Mouse (Mus musculus) kidney, embryonic 16.5 days (tissue): Measurements from ENCODE around the gene Nfkbie. TPM values are rescaled to one million over a fixed set of nuclear protein-coding genes. Genes with fewer than 3 reads are reported as not detected.

Source experiments
- ATAC-seq: fragments of 200-750 bp; cut with Nextera tagmentation; 2 replicates; pipeline ENCODE4 v1.8.0; 2017; ENCODE audit warnings: moderate TSS enrichment; ENCODE audit not compliant: low FRiP score, low TSS enrichment
- H3K27ac ChIP-seq: fragments of 300-500 bp; sonication (generic); 2 replicates; pipeline ENCODE4 v1.5.1; 2014; ENCODE audit warnings: low read length
- H3K27me3 ChIP-seq: fragments of 300-500 bp; sonication (generic); 2 replicates; pipeline ENCODE4 v1.6.1; 2014; ENCODE audit warnings: low read length, control low read depth, mixed read lengths; ENCODE audit not compliant: insufficient read depth
- H3K36me3 ChIP-seq: fragments of 300-500 bp; sonication (generic); 2 replicates; pipeline ENCODE4 v1.6.1; 2014; ENCODE audit warnings: low read length, control low read depth, mixed read lengths; ENCODE audit not compliant: insufficient read depth
- H3K4me1 ChIP-seq: fragments of 300-500 bp; sonication (generic); 2 replicates; pipeline ENCODE4 v1.6.1; 2014; ENCODE audit warnings: low read length, control low read depth, mixed read lengths; ENCODE audit not compliant: insufficient read depth
- H3K4me2 ChIP-seq: fragments of 300-500 bp; sonication (generic); replicated peaks from 2 replicates; pipeline ENCODE4 v1.6.1; 2014; ENCODE audit warnings: low read depth, low read length
- H3K4me3 ChIP-seq: fragments of 300-500 bp; sonication (generic); 2 replicates; pipeline ENCODE4 v1.5.1; 2014; ENCODE audit warnings: mild to moderate bottlenecking, low read length
- H3K9ac ChIP-seq: fragments of 300-500 bp; sonication (generic); replicated peaks from 2 replicates; pipeline ENCODE4 v1.6.1; 2014; ENCODE audit warnings: low read length
- H3K9me3 ChIP-seq: fragments of 300-500 bp; sonication (generic); 2 replicates; pipeline ENCODE4 v1.6.1; 2016; ENCODE audit warnings: low read length, control low read depth
- WGBS: fragments of 180-500 bp; shearing (Covaris S2); extraction: QIAGEN DNeasy Blood & Tissue Kit; methylation state at CpG from one replicate; pipeline ENCODE4 v1.1.7; 2014; 5-methylcytosine and 5-hydroxymethylcytosine counted together
- polyA plus RNA-seq: library from polyadenylated mRNA; unstranded; fragments of >200 nt; fragmentation: Nextera tagmentation; extraction: Ambion mirVana; gene quantifications from 2 replicates; pipeline ENCODE4 v1.2.1, GENCODE M21; 2015

Gene Nfkbie
- polyA plus RNA-seq, 1 experiment from 2014 or later: 5.9 TPM

DNA sequence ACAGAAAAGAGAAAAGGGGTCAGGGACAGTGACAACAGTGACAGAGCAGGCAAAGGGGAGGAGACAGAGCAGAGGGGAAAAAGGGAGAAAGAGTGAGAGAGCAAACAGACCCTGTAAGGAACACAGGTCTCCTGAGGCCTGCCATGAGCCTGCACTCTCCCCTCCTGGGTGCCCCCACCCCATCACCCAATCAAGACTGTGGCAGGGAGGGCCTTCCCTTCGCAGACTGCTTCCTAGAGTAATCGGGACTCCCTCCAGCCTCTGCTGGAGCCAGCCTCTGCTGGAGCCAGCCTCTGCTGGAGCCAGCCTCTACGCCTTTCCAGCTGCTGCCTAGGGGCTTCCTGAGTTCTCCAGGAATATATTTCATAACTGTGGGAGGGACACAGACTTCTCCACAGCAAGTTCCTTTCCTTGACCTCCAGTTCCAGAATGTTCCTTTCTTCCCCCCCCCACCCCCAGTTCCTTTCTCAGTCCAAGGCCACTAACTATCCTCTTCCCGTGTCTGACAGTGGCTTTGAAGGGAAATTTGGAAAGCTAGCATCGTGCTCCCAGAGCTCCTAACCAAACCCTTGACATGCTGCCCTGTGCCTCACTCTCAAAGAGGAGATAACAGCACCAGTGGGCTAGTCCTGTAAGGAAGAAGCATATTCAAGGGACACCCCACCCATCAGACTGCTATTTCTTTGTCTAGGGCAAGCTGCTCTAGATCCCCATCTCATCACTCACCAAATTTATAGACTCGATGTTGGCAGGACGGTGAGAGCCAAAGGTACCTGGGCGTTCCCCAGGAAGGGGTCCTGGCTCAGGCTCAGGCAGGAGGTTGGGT is 37.3 kb downstream of the Nfkbie start:
- 51% methylated on average over 8 of the region's 8 CpGs for WGBS
- Histone ChIP-seq H3K9ac (peak overlapping the region; percentile 56), H3K4me2 (peak overlapping the region; percentile 100), H3K27me3 (no peaks in the 10 kb centered on the region), H3K9me3 (no peaks in the 10 kb centered on the region), H3K4me1 (peaks cover 58% of the 10 kb centered on the region), H3K27ac (peak overlapping the region; percentile 66), H3K4me3 (peak overlapping the region; percentile 11), H3K36me3 (peaks cover 20% of the 10 kb centered on the region)
- no peak for ATAC-seq

DNA sequence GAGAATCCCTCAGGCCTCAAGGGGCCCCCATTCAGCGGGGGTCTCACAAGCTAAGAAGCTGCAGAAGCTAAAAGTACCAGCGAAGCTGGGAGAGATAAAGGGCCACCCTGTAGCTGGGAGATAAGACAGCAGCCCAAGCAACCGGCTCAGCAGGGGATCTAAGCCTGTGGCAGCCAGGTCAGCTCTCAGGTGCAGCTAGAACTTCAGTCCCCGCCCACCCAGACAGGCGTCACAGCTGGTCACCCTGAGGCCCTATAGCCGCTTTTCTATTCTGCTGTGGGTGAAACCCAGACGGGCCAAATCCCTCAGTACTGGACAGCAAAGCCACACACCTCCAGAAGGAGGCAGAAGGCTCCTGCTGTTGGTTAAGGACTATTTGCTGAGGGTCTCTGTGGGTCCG is 38.0 kb downstream of the Nfkbie start:
- peaks cover 16% of the 10 kb centered on the region for H3K36me3 ChIP-seq
- peak overlapping the region; percentile 56; the same call in 1 of the 2 replicates for H3K9ac ChIP-seq
- H3K4me2 ChIP-seq: peak overlapping the region; percentile 100
- H3K27me3 ChIP-seq: no peaks in the 10 kb centered on the region
- 40% methylated on average over 8 of the region's 8 CpGs for WGBS
- H3K27ac ChIP-seq: peak overlapping the region; percentile 66; the same call in 1 of the 2 replicates
- H3K9me3 ChIP-seq: no peaks in the 10 kb centered on the region
- H3K4me1 ChIP-seq: peaks cover 58% of the 10 kb centered on the region
- no peak for ATAC-seq
- H3K4me3 ChIP-seq: peak overlapping the region; percentile 11

DNA sequence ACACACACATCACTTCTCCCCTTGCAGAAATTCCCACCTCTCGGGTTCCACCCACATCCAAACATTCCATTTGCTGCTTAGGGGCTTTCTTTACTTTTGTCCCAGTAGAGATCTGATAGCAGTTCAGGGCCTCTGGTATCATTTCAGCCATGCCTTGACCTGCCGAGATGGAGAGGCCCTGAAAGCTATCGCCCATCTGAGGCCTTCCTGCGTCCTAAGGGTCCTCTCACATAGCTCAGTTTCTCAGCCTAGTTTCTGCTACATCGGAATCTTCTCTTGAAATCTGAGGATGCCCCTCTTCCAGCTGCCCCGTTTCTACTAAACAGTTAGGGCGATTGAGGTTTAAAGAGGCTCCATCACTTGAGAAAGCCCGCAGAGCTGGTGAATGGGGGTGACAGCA is 38.7 kb downstream of the Nfkbie start:
- H3K4me3 ChIP-seq: peak overlapping the region; percentile 70
- H3K36me3 ChIP-seq: peaks cover 8% of the 10 kb centered on the region; the same call in 1 of the 2 replicates
- H3K27me3 ChIP-seq: no peaks in the 10 kb centered on the region
- peak overlapping the region; percentile 82; the same call in 1 of the 2 replicates for H3K9ac ChIP-seq
- peaks cover 62% of the 10 kb centered on the region for H3K4me1 ChIP-seq
- peak overlapping the region; percentile 100 for H3K4me2 ChIP-seq
- no peak for ATAC-seq
- 34% methylated on average over 8 of the region's 8 CpGs for WGBS
- no peaks in the 10 kb centered on the region for H3K9me3 ChIP-seq
- no peak overlapping the region for H3K27ac ChIP-seq

DNA sequence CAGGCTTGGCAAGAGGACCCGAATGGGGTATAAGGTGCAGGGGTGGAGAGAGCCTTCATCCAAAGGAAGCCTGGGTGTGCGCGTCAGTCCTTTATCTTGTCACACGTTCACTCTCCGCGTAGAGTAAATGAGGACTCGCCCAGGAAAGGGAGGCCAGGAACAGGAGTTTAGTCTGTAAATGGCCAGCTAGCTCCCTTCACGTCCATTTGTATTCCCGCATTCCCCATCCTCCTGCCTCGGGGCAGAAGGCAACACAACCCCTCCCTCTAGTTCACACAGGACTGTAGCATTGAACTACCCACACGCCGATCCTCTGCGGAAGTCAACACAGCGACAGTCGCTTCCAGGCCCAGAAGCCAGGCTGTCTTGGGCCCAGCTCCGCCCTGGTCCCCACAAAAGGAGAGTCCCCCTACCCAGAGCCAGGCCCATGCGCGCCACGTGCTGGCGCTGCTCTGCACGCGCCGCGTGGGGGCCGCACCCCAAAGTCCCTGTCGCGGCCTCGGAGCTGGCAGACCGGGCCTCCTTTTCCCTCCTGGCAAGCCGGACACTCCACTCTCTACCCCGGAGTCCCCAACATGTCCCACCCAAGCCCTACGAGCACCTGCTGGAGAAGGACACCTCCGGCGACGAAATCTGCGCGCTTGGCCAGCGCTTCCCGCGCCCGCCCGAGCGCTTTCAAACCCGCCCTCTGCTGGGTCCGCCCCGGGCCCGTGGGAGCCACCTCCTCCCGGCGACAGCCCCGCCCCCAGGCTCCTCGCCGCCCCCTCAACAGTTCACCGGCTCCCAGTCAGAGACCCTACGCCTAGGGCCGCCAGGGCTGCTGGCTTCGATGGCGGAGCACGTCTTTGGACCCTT is 39.6 kb downstream of the Nfkbie start:
- peaks cover 1% of the 10 kb centered on the region; the same call in 1 of the 2 replicates for H3K27me3 ChIP-seq
- H3K36me3 ChIP-seq: 0 out of 2 replicates have a peak, but pooled peaks cover 3% of the 10 kb centered on the region
- H3K4me3 ChIP-seq: peak overlapping the region; percentile 70
- peak overlapping the region; percentile 50; the same call in 1 of the 2 replicates for H3K27ac ChIP-seq
- peaks cover 71% of the 10 kb centered on the region for H3K4me1 ChIP-seq
- peak overlapping the region; percentile 100 for H3K4me2 ChIP-seq
- ATAC-seq: peak; percentile 78
- WGBS: under 1% methylated on average over 53 of the region's 58 CpGs
- H3K9ac ChIP-seq: peak overlapping the region; percentile 82
- no peaks in the 10 kb centered on the region for H3K9me3 ChIP-seq

DNA sequence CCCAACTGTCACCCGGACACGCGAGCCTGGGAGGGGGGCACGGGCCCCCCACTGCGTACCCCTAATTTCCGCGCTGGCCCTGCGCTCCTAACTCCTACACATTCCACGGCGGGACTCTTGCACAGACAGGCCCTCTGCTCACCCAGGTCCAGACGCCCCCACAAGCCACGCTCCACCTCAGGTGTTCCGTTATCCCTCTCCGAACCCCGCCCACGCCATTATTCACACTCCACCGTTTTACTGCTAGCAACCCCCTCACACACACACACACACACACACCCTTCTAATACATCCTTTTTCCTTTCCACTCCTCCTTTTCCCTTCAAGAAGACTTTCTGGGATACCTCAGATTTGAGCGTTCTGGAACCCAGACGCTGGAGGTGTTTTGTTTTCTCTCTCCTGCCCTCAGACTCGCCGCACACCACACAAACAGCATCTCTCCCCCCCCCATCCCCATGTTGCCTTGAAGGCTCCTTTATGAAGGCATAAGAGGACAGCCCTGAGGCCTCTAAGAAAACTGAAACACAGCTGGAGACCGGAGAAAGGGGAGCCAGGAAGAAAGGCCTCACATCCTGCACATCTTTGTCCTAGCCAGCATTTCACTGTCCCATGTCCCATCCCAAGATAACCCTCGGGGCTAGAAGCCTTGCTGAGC is 40.4 kb downstream of the Nfkbie start:
- peak overlapping the region; percentile 100 for H3K4me2 ChIP-seq
- peak overlapping the region; percentile 70 for H3K4me3 ChIP-seq
- peaks cover 6% of the 10 kb centered on the region; the same call in 1 of the 2 replicates for H3K27me3 ChIP-seq
- peak; percentile 17 for ATAC-seq
- WGBS: 4% methylated on average over 23 of the region's 23 CpGs
- H3K9me3 ChIP-seq: no peaks in the 10 kb centered on the region
- peaks cover 73% of the 10 kb centered on the region for H3K4me1 ChIP-seq
- peak overlapping the region; percentile 82 for H3K9ac ChIP-seq
- H3K27ac ChIP-seq: peak overlapping the region; percentile 50; the same call in 1 of the 2 replicates
- H3K36me3 ChIP-seq: no peaks in the 10 kb centered on the region

DNA sequence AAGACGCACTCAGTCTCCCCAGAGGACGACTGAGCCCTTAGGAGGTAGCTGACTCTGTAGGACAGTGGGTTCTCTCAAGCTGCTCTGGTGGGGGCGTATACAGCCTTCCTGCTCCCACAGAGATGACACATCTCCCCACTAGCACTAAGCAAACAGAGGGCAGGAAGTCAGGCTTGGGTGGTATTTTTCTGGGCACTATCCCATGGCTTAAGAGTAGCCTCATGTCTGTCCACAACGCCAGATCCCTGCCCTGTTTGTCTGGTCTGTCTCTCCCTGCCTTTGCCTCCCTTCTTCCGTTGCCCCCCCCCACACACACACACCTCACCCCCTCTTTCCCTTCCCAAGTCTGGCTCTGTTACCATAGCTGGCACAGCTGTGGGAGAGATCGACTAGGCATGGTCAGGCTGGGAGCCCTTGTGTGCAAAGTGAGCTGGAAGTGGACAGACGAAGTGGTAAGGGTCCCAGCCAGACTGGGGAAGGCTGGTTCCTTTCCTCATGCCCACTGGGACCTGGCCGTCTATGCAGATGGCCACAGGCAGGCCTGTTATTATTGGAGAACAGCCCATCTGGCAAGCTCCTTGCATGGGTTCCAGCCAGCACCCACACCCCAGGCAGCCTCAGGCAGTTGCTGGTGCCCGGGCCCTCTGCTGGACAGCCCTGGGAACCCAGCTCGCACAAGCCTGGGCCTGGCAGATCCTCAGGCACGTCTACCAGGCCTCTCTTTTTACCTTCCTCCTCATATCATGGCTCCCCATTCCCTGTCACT is 41.3 kb downstream of the Nfkbie start:
- Histone ChIP-seq H3K36me3 (no peaks in the 10 kb centered on the region), H3K27ac (no peak overlapping the region), H3K4me3 (no peak overlapping the region), H3K9ac (no peak overlapping the region), H3K4me2 (no peak overlapping the region), H3K27me3 (peaks cover 9% of the 10 kb centered on the region; the same call in 1 of the 2 replicates), H3K4me1 (peaks cover 77% of the 10 kb centered on the region), H3K9me3 (no peaks in the 10 kb centered on the region)
- ATAC-seq: peak; percentile 16; the same call in 1 of the 2 replicates
- 38% methylated on average over 11 of the region's 11 CpGs for WGBS

DNA sequence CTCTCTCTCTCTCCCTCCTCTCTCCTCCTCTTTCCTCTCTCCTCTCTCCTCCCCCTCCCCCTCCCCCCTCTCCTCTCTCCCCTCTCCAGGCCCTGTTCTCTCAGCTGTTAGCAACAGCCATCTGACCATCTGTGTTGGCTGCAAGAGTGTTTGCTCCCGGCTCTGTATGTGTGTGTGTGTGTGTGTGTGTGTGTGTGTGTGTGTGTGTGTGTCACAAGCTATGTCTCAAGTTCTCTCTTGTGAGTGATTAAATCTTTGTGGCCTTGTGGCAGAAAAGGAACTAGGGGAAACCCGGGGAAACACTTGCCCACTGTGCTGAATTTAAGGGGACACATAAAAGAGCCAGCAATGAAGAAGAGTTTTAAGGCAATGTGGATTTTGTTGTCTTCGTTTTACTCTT is 42.3 kb downstream of the Nfkbie start:
- no peak overlapping the region for H3K27ac ChIP-seq
- no peaks in the 10 kb centered on the region for H3K9me3 ChIP-seq
- peaks cover 72% of the 10 kb centered on the region for H3K4me1 ChIP-seq
- H3K9ac ChIP-seq: no peak overlapping the region
- no peak overlapping the region for H3K4me2 ChIP-seq
- WGBS: 39% methylated on average over 3 of the region's 3 CpGs
- H3K4me3 ChIP-seq: no peak overlapping the region
- ATAC-seq: no peak
- peaks cover 9% of the 10 kb centered on the region; the same call in 1 of the 2 replicates for H3K27me3 ChIP-seq
- no peaks in the 10 kb centered on the region for H3K36me3 ChIP-seq

DNA sequence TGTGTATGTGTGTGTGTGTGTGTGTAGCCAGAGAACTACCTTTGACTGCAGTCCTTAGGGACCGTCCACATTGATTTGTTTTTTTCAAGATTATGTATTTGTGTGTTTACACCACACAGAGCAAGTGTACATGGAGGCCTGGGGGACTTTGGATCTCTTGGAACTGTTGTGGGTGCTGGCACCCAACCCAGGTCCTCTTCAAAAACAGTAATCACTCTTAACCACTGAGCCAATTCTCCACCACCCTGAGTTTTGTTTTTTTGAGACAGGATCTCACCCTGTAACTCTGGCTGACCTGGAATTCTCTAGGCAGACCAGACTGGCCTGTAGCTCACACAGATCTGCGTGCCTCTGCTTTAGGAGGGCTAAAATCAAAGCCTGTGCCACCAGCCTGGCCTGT is 42.9 kb downstream of the Nfkbie start:
- Histone ChIP-seq H3K9me3 (no peaks in the 10 kb centered on the region), H3K27ac (no peak overlapping the region), H3K27me3 (peaks cover 9% of the 10 kb centered on the region; the same call in 1 of the 2 replicates), H3K4me1 (peaks cover 66% of the 10 kb centered on the region), H3K36me3 (no peaks in the 10 kb centered on the region), H3K9ac (no peak overlapping the region), H3K4me3 (no peak overlapping the region), H3K4me2 (no peak overlapping the region)
- WGBS: 93% methylated on average over 2 of the region's 2 CpGs
- no peak for ATAC-seq

DNA sequence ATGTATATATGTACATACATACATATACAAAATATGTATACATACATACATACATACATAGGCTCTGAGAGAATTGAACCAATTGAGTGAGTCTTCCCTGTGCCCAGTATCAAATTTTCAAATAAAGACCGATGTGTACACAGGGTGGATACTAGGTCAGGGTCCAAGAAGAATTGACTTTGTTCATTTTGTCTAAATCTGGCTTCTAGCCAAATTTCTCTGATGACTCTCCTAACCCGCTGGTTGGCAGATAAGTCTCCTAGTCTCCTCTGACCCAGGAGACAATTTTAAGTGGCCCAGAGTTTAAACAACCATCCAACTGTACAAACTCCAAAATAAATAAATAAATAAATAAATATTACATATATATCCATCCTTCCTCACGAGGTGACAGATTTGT is 43.4 kb downstream of the Nfkbie start:
- Histone ChIP-seq H3K9me3 (no peaks in the 10 kb centered on the region), H3K4me2 (peak overlapping the region; percentile 80), H3K9ac (no peak overlapping the region; the same call in 1 of the 2 replicates), H3K4me1 (peaks cover 61% of the 10 kb centered on the region), H3K36me3 (no peaks in the 10 kb centered on the region), H3K27ac (no peak overlapping the region; the same call in 1 of the 2 replicates), H3K4me3 (peak overlapping the region; percentile 44), H3K27me3 (peaks cover 9% of the 10 kb centered on the region; the same call in 1 of the 2 replicates)
- WGBS: 43% methylated on average over 3 of the region's 3 CpGs
- ATAC-seq: no peak
